In the genomic region with DNA sequence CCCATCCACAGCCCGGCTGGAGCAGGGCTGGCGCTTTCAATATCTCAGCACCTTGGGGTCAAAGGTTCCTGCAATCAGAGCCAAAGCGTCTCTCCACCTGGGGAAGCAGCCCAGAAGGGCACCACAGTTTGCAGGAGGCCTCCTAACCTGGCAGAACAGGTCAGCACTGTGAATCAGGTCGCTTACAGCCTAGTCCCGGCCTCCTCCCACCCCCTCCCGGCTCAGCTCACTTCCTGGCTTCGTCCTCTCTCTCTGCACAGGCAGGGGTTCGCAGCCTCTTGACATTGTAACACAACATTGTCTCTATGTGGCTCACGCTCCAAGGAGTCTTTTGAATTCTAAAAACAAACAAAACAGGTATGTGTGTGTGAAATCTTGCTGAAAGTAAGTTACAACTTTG, we compare ENCODE assay signal across 9 mouse cellular contexts. TPM values are rescaled to one million over a fixed set of nuclear protein-coding genes. Genes with fewer than 3 reads are reported as not detected.
A peak's percentile ranks its signal among the peaks of the same experiment; 100 is the strongest.
DNase-seq lines count a peak whose midpoint lies in the region; ATAC-seq and TF ChIP-seq lines count a peak whose summit lies in the region.
"Had no signal": no experiment of that assay in that cellular context is flagged by ENCODE, and none has a peak within 500 bp of the region (broad histone marks: within the 10 kb centered on the region; RNA-seq: fewer than 3 reads in every experiment).

No protein-coding gene starts in this region.

- H3K4me1 ChIP-seq in lung, embryonic 16.5 days (replicated peaks; ENCODE audit: control insufficient read depth, insufficient read depth, low read length): peaks cover 62% of the 10 kb centered on the region
- H3K4me1 ChIP-seq in lung, adult 2 months (ENCODE audit: control insufficient read depth, insufficient read depth, low read length): peaks cover 10% of the 10 kb centered on the region
- H3K4me1 ChIP-seq in forebrain, embryonic 14.5 days (ENCODE audit: control insufficient read depth, insufficient read depth, low read length): peaks cover 45% of the 10 kb centered on the region
- H3K4me1 ChIP-seq in stomach, embryonic 15.5 days: peaks cover 61% of the 10 kb centered on the region

- H3K4me2 ChIP-seq in lung, embryonic 16.5 days (ENCODE audit: low read depth, low read length): peak overlapping the region; percentile 4; the same call in 1 of the 2 replicates
- H3K4me2 ChIP-seq in forebrain, embryonic 14.5 days (ENCODE audit: low read length): no peak overlapping the region
- H3K4me2 ChIP-seq in stomach, embryonic 15.5 days: peak overlapping the region; percentile 9; the same call in 1 of the 2 replicates

- DNase-seq in lung, adult 2 months: no peak
- no peak for DNase-seq in forebrain, embryonic 14.5 days (ENCODE audit: low spot score)
- peak; percentile 41 for DNase-seq in kidney, postnatal 10 days
- no peak for DNase-seq in cerebellum, adult 9-11 months
- DNase-seq in embryo, embryonic 9.5 days (ENCODE audit: extremely low spot score): no peak
- DNase-seq: cerebellum, adult 9-10 months had no signal

- TF ChIP-seq CTCF in lung, adult 2 months (IDR thresholded peaks at IDR 0.05; ENCODE audit: insufficient read depth, low read length): no peak

- H3K9me3 ChIP-seq in lung, embryonic 16.5 days (ENCODE audit: control insufficient read depth, low read length): no peaks in the 10 kb centered on the region
- no peaks in the 10 kb centered on the region for H3K9me3 ChIP-seq in forebrain, embryonic 14.5 days (replicated peaks; ENCODE audit: control insufficient read depth, low read length)
- H3K9me3 ChIP-seq in stomach, embryonic 15.5 days: no peaks in the 10 kb centered on the region

- peaks cover 4% of the 10 kb centered on the region; the same call in 1 of the 2 replicates for H3K36me3 ChIP-seq in lung, embryonic 16.5 days (ENCODE audit: control insufficient read depth, insufficient read depth, low read length)
- peaks cover 36% of the 10 kb centered on the region for H3K36me3 ChIP-seq in forebrain, embryonic 14.5 days (ENCODE audit: control insufficient read depth, insufficient read depth, low read length)
- no peaks in the 10 kb centered on the region for H3K36me3 ChIP-seq in stomach, embryonic 15.5 days

- TF ChIP-seq POLR2A in lung, adult 2 months (IDR thresholded peaks at IDR 0.05; ENCODE audit: borderline replicate concordance, extremely low read depth, low read depth, low read length): no peak

- peak overlapping the region; percentile 96 for H3K27ac ChIP-seq in lung, embryonic 16.5 days (ENCODE audit: low read length)
- peak overlapping the region; percentile 77 for H3K27ac ChIP-seq in forebrain, embryonic 14.5 days (ENCODE audit: low read depth, low read length)
- H3K27ac ChIP-seq in stomach, embryonic 15.5 days: peak overlapping the region; percentile 90

- peak overlapping the region; percentile 52 for H3K9ac ChIP-seq in lung, embryonic 16.5 days (ENCODE audit: low read length)
- H3K9ac ChIP-seq in forebrain, embryonic 14.5 days (ENCODE audit: low read length): no peak overlapping the region
- H3K9ac ChIP-seq in stomach, embryonic 15.5 days: no peak overlapping the region

- peak; percentile 48; the same call in 1 of the 2 replicates for ATAC-seq in lung, embryonic 16.5 days (ENCODE audit: low read depth)
- no peak for ATAC-seq in forebrain, embryonic 14.5 days
- ATAC-seq in stomach, embryonic 15.5 days (ENCODE audit: insufficient read depth, low FRiP score, low read depth): peak; percentile 36; the same call in 1 of the 2 replicates
- no peak for ATAC-seq in erythroblast, adult 5-6 weeks (replicated peaks; ENCODE audit: low FRiP score, poor library complexity, severe bottlenecking)

- H3K27me3 ChIP-seq in lung, embryonic 16.5 days (ENCODE audit: control insufficient read depth, insufficient read depth, low read depth, low read length): no peaks in the 10 kb centered on the region
- no peaks in the 10 kb centered on the region for H3K27me3 ChIP-seq in forebrain, embryonic 14.5 days (replicated peaks; ENCODE audit: control insufficient read depth, insufficient read depth, low read length)
- no peaks in the 10 kb centered on the region for H3K27me3 ChIP-seq in stomach, embryonic 15.5 days (replicated peaks)

- H3K4me3 ChIP-seq in lung, embryonic 16.5 days (ENCODE audit: low read length): no peak overlapping the region
- H3K4me3 ChIP-seq in lung, adult 2 months (replicated peaks; ENCODE audit: extremely low read depth, low read depth, low read length): no peak overlapping the region
- H3K4me3 ChIP-seq in forebrain, embryonic 14.5 days (ENCODE audit: low read depth, low read length): no peak overlapping the region
- H3K4me3 ChIP-seq in stomach, embryonic 15.5 days (replicated peaks): no peak overlapping the region

- WGBS in lung, embryonic 16.5 days: 24% methylated on average over 9 of the region's 9 CpGs
- 35% methylated on average over 9 of the region's 9 CpGs for WGBS in lung, adult 2 months
- 33% methylated on average over 9 of the region's 9 CpGs for WGBS in forebrain, embryonic 14.5 days
- 32% methylated on average over 9 of the region's 9 CpGs for WGBS in stomach, embryonic 15.5 days

RNA-seq across cellular contexts. Expression of gene Src, which starts 15.8 kb away (rescaled TPM):
- 20.9 and 21.1 TPM in 2 replicates for polyA plus RNA-seq in lung, embryonic 16.5 days (2015; fragmentation: Nextera tagmentation; extraction: Ambion mirVana)
- polyA plus RNA-seq in lung, adult 2 months (2012; rRNA removed): 59.8 and 62.3 TPM in 2 replicates
- polyA plus RNA-seq in forebrain, embryonic 14.5 days (2014; fragmentation: Nextera tagmentation; extraction: Ambion mirVana): 30.1 and 31.0 TPM in 2 replicates
- polyA plus RNA-seq in stomach, embryonic 15.5 days (2015; fragmentation: Nextera tagmentation; extraction: Ambion mirVana): 18.2 and 18.4 TPM in 2 replicates
- not detected in 2 replicates for total RNA-seq in erythroblast, adult 5-6 weeks (2015; ENCODE audit: low replicate concordance)
- 0.09 and 2.1 TPM in 2 replicates for total RNA-seq in erythroblast, adult 5-6 weeks (2017; ENCODE audit: low replicate concordance)

Comparison
In these comparisons a context has a peak if more than half of its experiments do, and no peak if none do; other contexts are left out.
1. ATAC-seq: peak in lung, embryonic 16.5 days (single experiment) and stomach, embryonic 15.5 days (single experiment); none in forebrain, embryonic 14.5 days (single experiment) and erythroblast, adult 5-6 weeks (single experiment).
2. Peak in every context shown above with its lines, with median percentiles within 50 percentile points of each other: H3K27ac ChIP-seq.